Mouse (Mus musculus) MEL-GATA-1-ER (cell line): ENCODE results near the gene Mkrn3.

Experiments
- DNase-seq: peaks from one replicate; pipeline ENCODE4 v3.0.0-alpha.2; 2012; ENCODE audit warnings: low read depth; ENCODE audit errors: extremely low read depth

The Mkrn3 gene

GRCm38 (mm10) chr7:62419493-62420360 lies at the start of gene Mkrn3:
Gene Mkrn3, minus strand, starts transcription at chr7:62420139.
- DNase-seq = no peak

- DNase-seq = peak; percentile 19
Observed at GRCm38 (mm10) chr7:62463878-62464755, 44.2 kb upstream of the Mkrn3 start, which contains the start of gene Peg12. Gene Peg12, minus strand, starts transcription at chr7:62464510.

- DNase-seq = no peak
Observed at GRCm38 (mm10) chr7:62463007-62463877, 43.3 kb upstream of the Mkrn3 start.

- DNase-seq = no peak
Observed at GRCm38 (mm10) chr7:62462229-62463006, 42.5 kb upstream of the Mkrn3 start.

GRCm38 (mm10) chr7:62452353-62452752 lies 32.4 kb upstream of the Mkrn3 start:
- no peak for DNase-seq

GRCm38 (mm10) chr7:62445431-62446165 lies 25.7 kb upstream of the Mkrn3 start:
- DNase-seq = no peak

GRCm38 (mm10) chr7:62436394-62436793 lies 16.5 kb upstream of the Mkrn3 start:
- no peak for DNase-seq

GRCm38 (mm10) chr7:62433243-62433642 lies 13.3 kb upstream of the Mkrn3 start:
- DNase-seq = peak; percentile 3

- DNase-seq = no peak
Observed at GRCm38 (mm10) chr7:62428337-62428736, 8.4 kb upstream of the Mkrn3 start.

GRCm38 (mm10) chr7:62423210-62423609 lies 3.3 kb upstream of the Mkrn3 start:
- DNase-seq = no peak

- DNase-seq = no peak
Observed at GRCm38 (mm10) chr7:62420566-62420965, 627 bp upstream of the Mkrn3 start.

GRCm38 (mm10) chr7:62419105-62419492 lies 840 bp downstream of the Mkrn3 start:
- no peak for DNase-seq

- DNase-seq = no peak
Observed at GRCm38 (mm10) chr7:62418346-62418745, 1.6 kb downstream of the Mkrn3 start.

- no peak for DNase-seq
Observed at GRCm38 (mm10) chr7:62416173-62416572, 3.8 kb downstream of the Mkrn3 start.

- no peak for DNase-seq
Observed at GRCm38 (mm10) chr7:62415222-62415621, 4.7 kb downstream of the Mkrn3 start.

GRCm38 (mm10) chr7:62407803-62408202 lies 12.1 kb downstream of the Mkrn3 start:
- no peak for DNase-seq

- DNase-seq = no peak
Observed at GRCm38 (mm10) chr7:62406573-62407050, 13.3 kb downstream of the Mkrn3 start.

GRCm38 (mm10) chr7:62392202-62392601 lies 27.7 kb downstream of the Mkrn3 start:
- DNase-seq = no peak

GRCm38 (mm10) chr7:62388291-62388690 lies 31.6 kb downstream of the Mkrn3 start:
- DNase-seq = no peak

GRCm38 (mm10) chr7:62382391-62382790 lies 37.5 kb downstream of the Mkrn3 start:
- no peak for DNase-seq
